Mouse (Mus musculus) CH12.LX (cell line): ENCODE data around the gene Pdss2.

Experiments
- CTCF ChIP-seq, 2 experiments: IDR thresholded peaks in 1 of 2; conservative IDR thresholded peaks in 1 of 2; 2 replicates each; pipeline ENCODE4 v1.5.1; 2011 to 2012; ENCODE audit warnings: low read depth in 2 of 2, low read length in 2 of 2, improper control_type of control experiment in 1 of 2, inconsistent platforms in 1 of 2, mild to moderate bottlenecking in 1 of 2, moderate library complexity in 1 of 2
- EP300 ChIP-seq: IDR thresholded peaks from 2 replicates; pipeline ENCODE4 v1.6.1; 2011; ENCODE audit warnings: low read length, improper control_type of control experiment
- POLR2A ChIP-seq: IDR thresholded peaks from 2 replicates; pipeline ENCODE4 v1.6.1; 2011; ENCODE audit warnings: low read depth, mild to moderate bottlenecking, improper control_type of control experiment, low read length
- ZC3H11A ChIP-seq: IDR thresholded peaks from 2 replicates; pipeline ENCODE4 v1.6.1; 2012; ENCODE audit warnings: low read depth, mild to moderate bottlenecking, inconsistent platforms, low read length, improper control_type of control experiment
- ZNF384 ChIP-seq: IDR thresholded peaks from 2 replicates; pipeline ENCODE4 v1.6.1; 2012; ENCODE audit warnings: low read depth, low read length, improper control_type of control experiment, inconsistent platforms

GRCm38 (mm10) chr10:43507051-43507450 is 285.8 kb downstream of the Pdss2 start:
- no peak for TF ChIP-seq ZNF384
- TF ChIP-seq CTCF (conservative IDR thresholded peaks at IDR 0.05 in 1 of 2, IDR thresholded peaks at IDR 0.05 in 1 of 2; ENCODE audit: low read depth in 2 of 2, low read length in 2 of 2), result no peak
- no peak for TF ChIP-seq ZC3H11A
- TF ChIP-seq EP300, result no peak
- no peak for TF ChIP-seq POLR2A
